Comparison of ENCODE assay signal across 15 mouse cellular contexts in genomic region chr9:123430973-123431372, GRCm38 (mm10). TPM values are rescaled to one million over a fixed set of nuclear protein-coding genes. Genes with fewer than 3 reads are reported as not detected.
DNase-seq lines count a peak whose midpoint lies in the region; ATAC-seq and TF ChIP-seq lines count a peak whose summit lies in the region.
"Had no signal": no experiment of that assay in that cellular context is flagged by ENCODE, and none has a peak within 500 bp of the region (broad histone marks: within the 10 kb centered on the region; RNA-seq: fewer than 3 reads in every experiment).

No protein-coding gene starts in this region.

- TF ChIP-seq CTCF in intestine, postnatal 0 days (IDR thresholded peaks at IDR 0.05; ENCODE audit: low read depth), result no peak

- H3K4me3 ChIP-seq in intestine, embryonic 14.5 days (ENCODE audit: low read depth, low read length), result no peak overlapping the region
- H3K4me3 ChIP-seq in intestine, postnatal 0 days (ENCODE audit: low read depth, low read length), result no peak overlapping the region
- H3K4me3 ChIP-seq: heart, embryonic 12.5 days; limb, embryonic 12.5 days had no signal

- peaks cover 18% of the 10 kb centered on the region for H3K4me1 ChIP-seq in intestine, embryonic 14.5 days (replicated peaks; ENCODE audit: control insufficient read depth, insufficient read depth, low read length)
- H3K4me1 ChIP-seq in intestine, postnatal 0 days (replicated peaks; ENCODE audit: control insufficient read depth, insufficient read depth, low read length), result no peaks in the 10 kb centered on the region
- H3K4me1 ChIP-seq: heart, embryonic 12.5 days had no signal

- no peaks in the 10 kb centered on the region for H3K9me3 ChIP-seq in intestine, embryonic 14.5 days (ENCODE audit: control insufficient read depth, low read length)
- H3K9me3 ChIP-seq in intestine, postnatal 0 days (ENCODE audit: control insufficient read depth), result no peaks in the 10 kb centered on the region
- H3K9me3 ChIP-seq: heart, embryonic 12.5 days; limb, embryonic 12.5 days had no signal

- no peaks in the 10 kb centered on the region for H3K27me3 ChIP-seq in intestine, embryonic 14.5 days (replicated peaks; ENCODE audit: control insufficient read depth, insufficient read depth, low read length)
- H3K27me3 ChIP-seq in intestine, postnatal 0 days (replicated peaks; ENCODE audit: control insufficient read depth, insufficient read depth, low read length), result no peaks in the 10 kb centered on the region
- H3K27me3 ChIP-seq: heart, embryonic 12.5 days; limb, embryonic 12.5 days had no signal

- no peak for ATAC-seq in intestine, embryonic 14.5 days (replicated peaks; ENCODE audit: low FRiP score, low TSS enrichment, low read depth)
- ATAC-seq in intestine, postnatal 0 days, result no peak
- ATAC-seq: forebrain, postnatal 0 days had no signal

- H3K4me2 ChIP-seq in intestine, embryonic 14.5 days (ENCODE audit: low read length), result no peak overlapping the region
- no peak overlapping the region for H3K4me2 ChIP-seq in intestine, postnatal 0 days (replicated peaks; ENCODE audit: low read depth)
- H3K4me2 ChIP-seq: heart, embryonic 12.5 days; limb, embryonic 12.5 days had no signal

- no peak for DNase-seq in intestine, embryonic 14.5 days (ENCODE audit: low spot score)
- peak; percentile 67 for DNase-seq in 416B (ENCODE audit: low read depth)
- DNase-seq in ZHBTc4 (ENCODE audit: low read depth, low spot score), result peak; percentile 81
- peak; percentile 26 to 33 for DNase-seq in lung, postnatal 4 days
- no peak for DNase-seq in urinary bladder, postnatal 4 days (ENCODE audit: low spot score in 2 of 2)
- no peak for DNase-seq in right cerebral cortex, postnatal 36 days (ENCODE audit: low spot score in 2 of 2)
- DNase-seq: cerebellum, adult 2 months; embryo, embryonic 11 days; forebrain, postnatal 0 days; heart, postnatal 4 days; kidney, adult 8-10 months had no signal

- H3K9ac ChIP-seq in intestine, embryonic 14.5 days (ENCODE audit: low read length), result no peak overlapping the region
- no peak overlapping the region for H3K9ac ChIP-seq in intestine, postnatal 0 days (ENCODE audit: low read depth, low read length)
- H3K9ac ChIP-seq: forebrain, postnatal 0 days; heart, embryonic 12.5 days; limb, embryonic 12.5 days had no signal

- peak overlapping the region; percentile 67; the same call in 1 of the 2 replicates for H3K27ac ChIP-seq in intestine, embryonic 14.5 days (ENCODE audit: low read depth)
- H3K27ac ChIP-seq in intestine, postnatal 0 days (ENCODE audit: low read depth, low read length), result no peak overlapping the region
- H3K27ac ChIP-seq: limb, embryonic 12.5 days; macrophage had no signal

- peaks cover 12% of the 10 kb centered on the region for H3K36me3 ChIP-seq in intestine, embryonic 14.5 days (ENCODE audit: control insufficient read depth, insufficient read depth, low read length)
- peaks cover 13% of the 10 kb centered on the region for H3K36me3 ChIP-seq in intestine, postnatal 0 days (ENCODE audit: control insufficient read depth, insufficient read depth)

RNA-seq across cellular contexts. Expression of gene Limd1, which starts 47.5 kb away (rescaled TPM):
- 62.1 and 67.1 TPM in 2 replicates for polyA plus RNA-seq in intestine, embryonic 14.5 days (2014; fragmentation: Nextera tagmentation; extraction: Ambion mirVana)
- polyA plus RNA-seq in intestine, postnatal 0 days (2015; fragmentation: Nextera tagmentation; extraction: Ambion mirVana), result 40.6 and 42.9 TPM in 2 replicates

Comparison
In these comparisons a context has a peak if more than half of its experiments do, and no peak if none do; other contexts are left out.
1. DNase-seq: peak in 416B (single experiment), ZHBTc4 (single experiment) and lung, postnatal 4 days (2 of 2); none in intestine, embryonic 14.5 days (single experiment), urinary bladder, postnatal 4 days (0 of 2) and right cerebral cortex, postnatal 36 days (0 of 2).